Mouse (Mus musculus) ovary, postnatal 14 days (tissue): ENCODE results near the gene Lrrk1.

Experiments
- DNase-seq: peaks from one replicate; pipeline ENCODE4 v3.0.0; 2022; ENCODE audit warnings: low spot score

Lrrk1 gene

GRCm38 (mm10) chr7:66340044-66340443 lies 48.1 kb downstream of the Lrrk1 start:
- DNase-seq = no peak

- peak; percentile 36 for DNase-seq
Observed at GRCm38 (mm10) chr7:66339625-66340024, 48.5 kb downstream of the Lrrk1 start.

GRCm38 (mm10) chr7:66336955-66337354 lies 51.2 kb downstream of the Lrrk1 start:
- DNase-seq = no peak

GRCm38 (mm10) chr7:66333906-66334500 lies 54.1 kb downstream of the Lrrk1 start:
- no peak for DNase-seq

GRCm38 (mm10) chr7:66332340-66332739 lies 55.8 kb downstream of the Lrrk1 start:
- no peak for DNase-seq

- no peak for DNase-seq
Observed at GRCm38 (mm10) chr7:66330610-66331009, 57.5 kb downstream of the Lrrk1 start.

GRCm38 (mm10) chr7:66327516-66327915 lies 60.6 kb downstream of the Lrrk1 start:
- DNase-seq = no peak

- no peak for DNase-seq
Observed at GRCm38 (mm10) chr7:66325419-66326053, 62.6 kb downstream of the Lrrk1 start.

GRCm38 (mm10) chr7:66323252-66324015 lies 64.7 kb downstream of the Lrrk1 start:
- DNase-seq = no peak

- DNase-seq = no peak
Observed at GRCm38 (mm10) chr7:66320996-66321395, 67.2 kb downstream of the Lrrk1 start.

GRCm38 (mm10) chr7:66318147-66318546 lies 70.0 kb downstream of the Lrrk1 start:
- DNase-seq = no peak

- DNase-seq = peak; percentile 46
Observed at GRCm38 (mm10) chr7:66310670-66311656, 77.2 kb downstream of the Lrrk1 start.

GRCm38 (mm10) chr7:66309950-66310669 lies 78.0 kb downstream of the Lrrk1 start:
- peak; percentile 58 for DNase-seq

GRCm38 (mm10) chr7:66309240-66309949 lies 78.8 kb downstream of the Lrrk1 start:
- DNase-seq = no peak

GRCm38 (mm10) chr7:66308581-66309239 lies 79.4 kb downstream of the Lrrk1 start:
- no peak for DNase-seq

GRCm38 (mm10) chr7:66307791-66308190 lies 80.4 kb downstream of the Lrrk1 start:
- DNase-seq = no peak

GRCm38 (mm10) chr7:66305714-66306198 lies 82.4 kb downstream of the Lrrk1 start:
- no peak for DNase-seq

- no peak for DNase-seq
Observed at GRCm38 (mm10) chr7:66304993-66305713, 83.0 kb downstream of the Lrrk1 start.
